Mouse (Mus musculus) right cerebral cortex, postnatal 36 days (tissue): ENCODE data around the gene Otub2.

Experiments used
- DNase-seq, 2 experiments: peaks; one replicate each; pipeline ENCODE4 v3.0.0; 2022; ENCODE audit warnings: low spot score in 2 of 2, mixed read lengths in 1 of 2

Otub2 gene

GRCm38 (mm10) chr12:103388505-103389347, at the start of gene Otub2:
Gene Otub2 (plus strand): TSS chr12:103388682.
- peak; percentile 96 to 98 for DNase-seq

- DNase-seq, result no peak
Observed at GRCm38 (mm10) chr12:103341212-103341611, 47.3 kb upstream of the Otub2 start.

- DNase-seq, result no peak
Observed at GRCm38 (mm10) chr12:103343456-103343855, 45.0 kb upstream of the Otub2 start.

- no peak for DNase-seq
Observed at GRCm38 (mm10) chr12:103344934-103345333, 43.5 kb upstream of the Otub2 start.

- peak; percentile 48 to 64 for DNase-seq
Observed at GRCm38 (mm10) chr12:103346945-103347344, 41.5 kb upstream of the Otub2 start.

GRCm38 (mm10) chr12:103347406-103347805, 41.1 kb upstream of the Otub2 start:
- DNase-seq, result no peak

- peak; percentile 66 to 69 for DNase-seq
Observed at GRCm38 (mm10) chr12:103348506-103348905, 40.0 kb upstream of the Otub2 start.

GRCm38 (mm10) chr12:103352735-103353134, 35.7 kb upstream of the Otub2 start:
- DNase-seq, result no peak

- DNase-seq, result no peak
Observed at GRCm38 (mm10) chr12:103353538-103353937, 34.9 kb upstream of the Otub2 start.

GRCm38 (mm10) chr12:103355746-103356414, 32.6 kb upstream of the Otub2 start, which contains the start of gene Asb2:
Gene Asb2 (minus strand): TSS chr12:103356001.
- DNase-seq, result no peak

GRCm38 (mm10) chr12:103356415-103356748, 32.1 kb upstream of the Otub2 start:
- DNase-seq, result no peak

- DNase-seq, result no peak
Observed at GRCm38 (mm10) chr12:103358216-103358615, 30.3 kb upstream of the Otub2 start.

- no peak for DNase-seq
Observed at GRCm38 (mm10) chr12:103358951-103359801, 29.3 kb upstream of the Otub2 start.

GRCm38 (mm10) chr12:103360812-103361211, 27.7 kb upstream of the Otub2 start:
- no peak for DNase-seq

- no peak for DNase-seq
Observed at GRCm38 (mm10) chr12:103361539-103362307, 26.8 kb upstream of the Otub2 start.

- no peak for DNase-seq
Observed at GRCm38 (mm10) chr12:103362336-103362735, 26.1 kb upstream of the Otub2 start.

- no peak for DNase-seq
Observed at GRCm38 (mm10) chr12:103367171-103367570, 21.3 kb upstream of the Otub2 start.

- no peak for DNase-seq
Observed at GRCm38 (mm10) chr12:103367620-103368325, 20.7 kb upstream of the Otub2 start.

- no peak for DNase-seq
Observed at GRCm38 (mm10) chr12:103368326-103368669, 20.2 kb upstream of the Otub2 start.

GRCm38 (mm10) chr12:103368777-103369176, 19.7 kb upstream of the Otub2 start:
- DNase-seq, result no peak

- DNase-seq, result no peak
Observed at GRCm38 (mm10) chr12:103370861-103371260, 17.6 kb upstream of the Otub2 start.
